Mouse (Mus musculus) erythroblast, embryonic 14.5 days (primary cell): ENCODE measurements around the gene Mrpl2.

ENCODE experiments used
- GATA1 ChIP-seq: IDR thresholded peaks from 2 replicates; pipeline ENCODE4 v1.6.1; 2012; ENCODE audit warnings: low read length, inconsistent platforms, mixed read lengths
- TAL1 ChIP-seq: IDR thresholded peaks from 3 replicates; pipeline ENCODE4 v1.6.1; 2012; ENCODE audit warnings: low read length, inconsistent platforms, mixed read lengths

- no peak for TF ChIP-seq GATA1
- no peak for TF ChIP-seq TAL1
Measured at GRCm38 (mm10) chr17:46691390-46691789, 45.4 kb downstream of the Mrpl2 start.
